Mouse (Mus musculus) small intestine, adult 2 months (tissue): ENCODE results near the gene Vav1.

ENCODE experiments used
- CTCF ChIP-seq: fragments of 200-500 bp; IDR thresholded peaks from 2 replicates; pipeline ENCODE4 v1.5.1; 2012; ENCODE audit warnings: low read depth, mild to moderate bottlenecking, control low read depth, inconsistent platforms, low read length, moderate library complexity, mixed read lengths; ENCODE audit not compliant: insufficient replicate concordance, insufficient read length; ENCODE audit errors: extremely low read depth
- POLR2A ChIP-seq: fragments of 200-500 bp; IDR thresholded peaks from 2 replicates; pipeline ENCODE4 v1.6.1; 2012; ENCODE audit warnings: low read depth, mild to moderate bottlenecking, control low read depth, inconsistent platforms, low read length, moderate library complexity

- TF ChIP-seq CTCF (no peak), POLR2A (no peak)
Observed at GRCm38 (mm10) chr17:57290001-57290670, 11.2 kb downstream of the Vav1 start.
